Mouse (Mus musculus) kidney, embryonic 14.5 days (tissue): ENCODE results near the gene Traf3. TPM values are rescaled to one million over a fixed set of nuclear protein-coding genes. Genes with fewer than 3 reads are reported as not detected.

ENCODE experiments used
- ATAC-seq: fragments of 200-750 bp; cut with Nextera tagmentation; 2 replicates; pipeline ENCODE4 v1.8.0; 2017; ENCODE audit warnings: moderate number of reproducible peaks, mild to moderate bottlenecking, moderate TSS enrichment, moderate library complexity; ENCODE audit not compliant: low FRiP score, low TSS enrichment
- H3K27ac ChIP-seq: fragments of 300-500 bp; sonication (generic); 2 replicates; pipeline ENCODE4 v1.5.1; 2014; ENCODE audit warnings: low read depth, mild to moderate bottlenecking, low read length, moderate library complexity, mixed read lengths
- H3K27me3 ChIP-seq: fragments of 300-500 bp; sonication (generic); 2 replicates; pipeline ENCODE4 v1.6.1; 2014; ENCODE audit warnings: mild to moderate bottlenecking, low read length; ENCODE audit not compliant: control insufficient read depth, insufficient read depth
- H3K36me3 ChIP-seq: fragments of 300-500 bp; sonication (generic); 2 replicates; pipeline ENCODE4 v1.6.1; 2014; ENCODE audit warnings: low read length, mixed read lengths; ENCODE audit not compliant: control insufficient read depth, insufficient read depth
- H3K4me1 ChIP-seq: fragments of 300-500 bp; sonication (generic); 2 replicates; pipeline ENCODE4 v1.6.1; 2014; ENCODE audit warnings: low read length, mixed read lengths; ENCODE audit not compliant: control insufficient read depth, insufficient read depth
- H3K4me2 ChIP-seq: fragments of 300-500 bp; sonication (generic); replicated peaks from 2 replicates; pipeline ENCODE4 v1.6.1; 2014; ENCODE audit warnings: low read depth, mild to moderate bottlenecking, low read length
- H3K4me3 ChIP-seq: fragments of 300-500 bp; sonication (generic); 2 replicates; pipeline ENCODE4 v1.5.1; 2014; ENCODE audit warnings: mild to moderate bottlenecking, low read length
- H3K9ac ChIP-seq: fragments of 300-500 bp; sonication (generic); 2 replicates; pipeline ENCODE4 v1.6.1; 2014; ENCODE audit warnings: low read depth, mild to moderate bottlenecking, low read length, moderate library complexity
- H3K9me3 ChIP-seq: fragments of 300-500 bp; sonication (generic); 2 replicates; pipeline ENCODE4 v1.6.1; 2016; ENCODE audit warnings: low read length; ENCODE audit not compliant: control insufficient read depth
- WGBS: fragments of 180-500 bp; shearing (Covaris S2); extraction: QIAGEN DNeasy Blood & Tissue Kit; methylation state at CpG from one replicate; pipeline ENCODE4 v1.1.7; 2014; 5-methylcytosine and 5-hydroxymethylcytosine counted together
- polyA plus RNA-seq: library from polyadenylated mRNA; unstranded; fragments of >200 nt; fragmentation: Nextera tagmentation; extraction: Ambion mirVana; gene quantifications from 2 replicates; pipeline ENCODE4 v1.2.1, GENCODE M21; 2014

Gene Traf3
- polyA plus RNA-seq, 1 experiment from 2014 or later: 14.0 TPM

GRCm38 (mm10) chr12:111283573-111283972 lies 117.4 kb downstream of the Traf3 start:
- Histone ChIP-seq H3K4me3 (no peak overlapping the region), H3K4me2 (no peak overlapping the region), H3K27ac (no peak overlapping the region), H3K9me3 (peaks cover 6% of the 10 kb centered on the region; the same call in 1 of the 2 replicates), H3K4me1 (peaks cover 4% of the 10 kb centered on the region; the same call in 1 of the 2 replicates), H3K27me3 (no peaks in the 10 kb centered on the region), H3K9ac (no peak overlapping the region), H3K36me3 (no peaks in the 10 kb centered on the region)
- ATAC-seq: no peak
- WGBS: 84% methylated on average over 4 of the region's 4 CpGs

GRCm38 (mm10) chr12:111284532-111284931 lies 118.4 kb downstream of the Traf3 start:
- H3K9ac ChIP-seq: no peak overlapping the region
- H3K36me3 ChIP-seq: no peaks in the 10 kb centered on the region
- peaks cover 4% of the 10 kb centered on the region; the same call in 1 of the 2 replicates for H3K4me1 ChIP-seq
- peak overlapping the region; percentile 13; the same call in 1 of the 2 replicates for H3K4me3 ChIP-seq
- peak overlapping the region; percentile 29 for H3K4me2 ChIP-seq
- no peaks in the 10 kb centered on the region for H3K27me3 ChIP-seq
- no peaks in the 10 kb centered on the region for H3K9me3 ChIP-seq
- 16% methylated on average over 10 of the region's 10 CpGs for WGBS
- no peak overlapping the region for H3K27ac ChIP-seq
- ATAC-seq: peak; percentile 78

- Histone ChIP-seq H3K9me3 (no peaks in the 10 kb centered on the region), H3K4me2 (no peak overlapping the region), H3K27ac (no peak overlapping the region), H3K4me3 (no peak overlapping the region), H3K9ac (no peak overlapping the region), H3K4me1 (no peaks in the 10 kb centered on the region), H3K27me3 (no peaks in the 10 kb centered on the region), H3K36me3 (peaks cover 69% of the 10 kb centered on the region)
- WGBS: 92% methylated on average over 12 of the region's 12 CpGs
- no peak for ATAC-seq
Observed at GRCm38 (mm10) chr12:111293025-111293424, 126.9 kb downstream of the Traf3 start.

GRCm38 (mm10) chr12:111301322-111302017 lies 135.3 kb downstream of the Traf3 start:
- Histone ChIP-seq H3K4me2 (no peak overlapping the region), H3K36me3 (peaks cover 95% of the 10 kb centered on the region), H3K4me1 (no peaks in the 10 kb centered on the region), H3K4me3 (no peak overlapping the region), H3K27ac (no peak overlapping the region), H3K9ac (no peak overlapping the region), H3K9me3 (no peaks in the 10 kb centered on the region), H3K27me3 (no peaks in the 10 kb centered on the region)
- 95% methylated on average over 27 of the region's 27 CpGs for WGBS
- ATAC-seq: no peak

GRCm38 (mm10) chr12:111302018-111302345 lies 135.8 kb downstream of the Traf3 start:
- 94% methylated on average over 14 of the region's 14 CpGs for WGBS
- H3K36me3 ChIP-seq: peaks cover 95% of the 10 kb centered on the region

GRCm38 (mm10) chr12:111303702-111304337 lies 137.7 kb downstream of the Traf3 start:
- WGBS: 75% methylated on average over 8 of the region's 8 CpGs
- Histone ChIP-seq H3K4me1 (no peaks in the 10 kb centered on the region), H3K27ac (no peak overlapping the region), H3K4me2 (no peak overlapping the region), H3K9ac (no peak overlapping the region), H3K36me3 (peaks cover 93% of the 10 kb centered on the region), H3K4me3 (no peak overlapping the region), H3K9me3 (no peaks in the 10 kb centered on the region), H3K27me3 (no peaks in the 10 kb centered on the region)
- ATAC-seq: no peak

More at GRCm38 (mm10) chr12:111302018-111302345, 135.8 kb downstream of the Traf3 start:
- ATAC-seq: no peak
- no peak overlapping the region for H3K4me3 ChIP-seq
- H3K27me3 ChIP-seq: no peaks in the 10 kb centered on the region
- no peak overlapping the region for H3K4me2 ChIP-seq
- no peak overlapping the region for H3K27ac ChIP-seq
- H3K4me1 ChIP-seq: no peaks in the 10 kb centered on the region
- H3K9ac ChIP-seq: no peak overlapping the region
- H3K9me3 ChIP-seq: no peaks in the 10 kb centered on the region

- Histone ChIP-seq H3K27me3 (no peaks in the 10 kb centered on the region), H3K4me2 (no peak overlapping the region), H3K4me3 (no peak overlapping the region), H3K9me3 (no peaks in the 10 kb centered on the region), H3K4me1 (no peaks in the 10 kb centered on the region), H3K27ac (no peak overlapping the region), H3K36me3 (peaks cover 97% of the 10 kb centered on the region), H3K9ac (no peak overlapping the region)
- WGBS: 78% methylated on average over 8 of the region's 8 CpGs
- ATAC-seq: no peak
Observed at GRCm38 (mm10) chr12:111306821-111307220, 140.7 kb downstream of the Traf3 start.

GRCm38 (mm10) chr12:111309256-111309655 lies 143.1 kb downstream of the Traf3 start:
- H3K4me2 ChIP-seq: no peak overlapping the region
- WGBS: 75% methylated on average over 12 of the region's 12 CpGs
- no peak overlapping the region for H3K4me3 ChIP-seq
- peaks cover 97% of the 10 kb centered on the region for H3K36me3 ChIP-seq
- no peak overlapping the region for H3K27ac ChIP-seq
- no peaks in the 10 kb centered on the region for H3K4me1 ChIP-seq
- no peak for ATAC-seq
- H3K27me3 ChIP-seq: no peaks in the 10 kb centered on the region
- H3K9me3 ChIP-seq: no peaks in the 10 kb centered on the region
- no peak overlapping the region for H3K9ac ChIP-seq

- H3K27ac ChIP-seq: no peak overlapping the region
- peaks cover 97% of the 10 kb centered on the region for H3K36me3 ChIP-seq
- H3K4me1 ChIP-seq: no peaks in the 10 kb centered on the region
- H3K4me3 ChIP-seq: no peak overlapping the region
- ATAC-seq: no peak
- no peaks in the 10 kb centered on the region for H3K9me3 ChIP-seq
- WGBS: 85% methylated on average over 14 of the region's 14 CpGs
- no peak overlapping the region for H3K9ac ChIP-seq
- no peaks in the 10 kb centered on the region for H3K27me3 ChIP-seq
- no peak overlapping the region for H3K4me2 ChIP-seq
Observed at GRCm38 (mm10) chr12:111309931-111310330, 143.8 kb downstream of the Traf3 start.
